Mouse (Mus musculus) monocyte, adult 2 months (primary cell): Measurements from ENCODE around the gene Cenpu.

Experiments used
- DNase-seq, 2 experiments: peaks; one replicate each; pipeline ENCODE4 v3.0.0; 2022; ENCODE audit warnings: low spot score in 2 of 2, low read depth in 1 of 2

Gene Cenpu

GRCm38 (mm10) chr8:46598753-46599152 lies 46.9 kb downstream of the Cenpu start:
- DNase-seq, result no peak

GRCm38 (mm10) chr8:46599314-46599904 lies 47.6 kb downstream of the Cenpu start:
- no peak for DNase-seq

GRCm38 (mm10) chr8:46600959-46601707 lies 49.3 kb downstream of the Cenpu start:
- DNase-seq, result no peak

- no peak for DNase-seq
Measured at GRCm38 (mm10) chr8:46603587-46603986, 51.8 kb downstream of the Cenpu start.

DNA sequence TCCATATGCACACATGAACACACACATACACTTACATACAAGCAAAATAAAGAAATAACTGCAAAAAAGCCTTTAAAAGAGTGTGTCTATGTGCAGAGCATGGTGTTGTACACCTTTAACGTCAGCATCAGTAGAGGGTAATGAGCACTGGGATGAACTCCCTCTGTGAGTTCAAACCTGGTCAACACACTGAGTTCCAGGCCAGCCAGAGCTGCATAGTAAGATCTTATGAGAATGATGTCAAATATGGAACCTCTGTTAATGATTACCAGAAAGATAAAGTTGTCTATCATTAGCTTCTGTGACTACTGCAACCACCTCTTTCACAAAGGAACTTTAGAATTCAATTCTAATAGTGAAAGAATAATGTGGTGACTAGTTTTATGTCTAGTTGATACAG lies 55.1 kb downstream of the Cenpu start:
- DNase-seq, result no peak

- DNase-seq, result no peak
Measured at GRCm38 (mm10) chr8:46611557-46611956, 59.7 kb downstream of the Cenpu start.

DNA sequence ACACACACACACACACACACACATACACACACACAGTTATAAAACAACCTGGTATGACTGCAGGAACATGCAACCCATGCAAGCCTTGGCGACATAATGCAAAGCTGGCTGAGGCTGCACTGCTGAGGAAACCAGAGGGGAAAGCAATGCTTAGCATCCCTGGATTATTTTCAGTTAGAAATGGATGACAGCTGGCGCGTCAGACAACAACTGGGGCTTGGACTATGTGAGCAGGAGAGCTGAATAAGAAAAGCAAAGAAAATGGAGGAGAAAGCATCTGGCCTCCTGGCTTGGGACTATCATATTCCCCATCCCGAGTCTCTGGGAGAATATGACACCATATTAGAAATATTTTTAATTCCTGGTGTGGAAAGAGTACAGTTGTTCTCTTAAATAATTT lies 61.1 kb downstream of the Cenpu start:
- no peak for DNase-seq

GRCm38 (mm10) chr8:46613377-46613776 lies 61.5 kb downstream of the Cenpu start:
- DNase-seq, result no peak

DNA sequence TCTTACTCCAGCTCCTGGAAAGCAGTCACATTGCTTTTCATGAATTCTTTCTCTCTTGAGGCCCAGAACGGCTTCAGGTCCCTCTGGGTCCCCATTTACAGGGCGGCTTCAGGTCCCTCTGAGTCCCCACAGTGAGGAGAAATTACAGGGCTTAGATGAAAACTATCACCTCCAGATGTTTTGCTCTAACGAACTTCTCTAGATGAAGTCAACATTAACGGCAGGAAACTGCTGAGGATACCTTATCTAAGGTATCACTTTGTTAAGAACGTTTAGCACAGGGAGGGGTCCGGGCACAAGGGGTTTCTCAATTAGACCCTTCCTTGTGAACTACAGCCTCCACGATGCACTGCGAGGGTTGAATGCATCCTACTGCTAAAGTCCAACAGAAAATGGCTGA lies 64.1 kb downstream of the Cenpu start:
- DNase-seq, result no peak

- peak; percentile 82 to 90 for DNase-seq
Measured at GRCm38 (mm10) chr8:46616879-46617689, 65.3 kb downstream of the Cenpu start, which contains the start of the genes Primpol and Casp3. Gene Primpol, minus strand, starts transcription at chr8:46617212. Gene Casp3, plus strand, starts transcription at chr8:46617291.

- DNase-seq, result no peak
Measured at GRCm38 (mm10) chr8:46617690-46618620, 66.1 kb downstream of the Cenpu start.

DNA sequence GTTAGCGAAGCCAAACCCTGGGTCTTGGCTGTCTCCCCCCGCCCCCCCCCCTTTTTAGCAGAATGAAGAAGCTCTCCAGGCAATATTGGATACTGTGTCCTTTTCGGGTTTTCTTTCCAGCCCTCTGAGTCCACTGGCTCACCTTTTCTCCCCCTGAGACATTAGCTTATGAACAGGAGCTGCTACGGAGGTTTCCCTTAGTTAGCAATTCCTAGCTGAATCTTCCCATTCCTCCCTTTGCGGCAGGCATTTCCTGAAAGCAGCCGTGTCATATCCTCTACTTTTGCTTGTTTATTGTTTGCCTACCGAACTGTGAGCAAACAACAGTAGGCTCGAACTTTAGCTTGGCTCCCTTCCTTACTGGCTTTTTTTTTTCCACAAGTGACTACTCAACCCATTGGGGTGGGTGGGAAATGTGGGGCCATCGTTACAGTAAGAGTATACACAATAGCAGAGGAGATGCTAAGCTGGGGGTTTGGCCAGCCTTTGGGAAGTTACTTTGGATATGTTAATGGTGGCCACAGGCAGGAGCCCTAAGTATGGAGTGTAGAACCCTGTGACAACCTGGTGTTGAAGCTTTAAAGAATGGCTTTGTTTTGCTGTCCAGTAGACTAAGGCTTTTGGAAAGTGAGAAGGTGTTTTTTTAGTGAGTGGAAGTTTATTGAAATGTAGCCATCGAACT lies 67.0 kb downstream of the Cenpu start:
- DNase-seq, result no peak

DNA sequence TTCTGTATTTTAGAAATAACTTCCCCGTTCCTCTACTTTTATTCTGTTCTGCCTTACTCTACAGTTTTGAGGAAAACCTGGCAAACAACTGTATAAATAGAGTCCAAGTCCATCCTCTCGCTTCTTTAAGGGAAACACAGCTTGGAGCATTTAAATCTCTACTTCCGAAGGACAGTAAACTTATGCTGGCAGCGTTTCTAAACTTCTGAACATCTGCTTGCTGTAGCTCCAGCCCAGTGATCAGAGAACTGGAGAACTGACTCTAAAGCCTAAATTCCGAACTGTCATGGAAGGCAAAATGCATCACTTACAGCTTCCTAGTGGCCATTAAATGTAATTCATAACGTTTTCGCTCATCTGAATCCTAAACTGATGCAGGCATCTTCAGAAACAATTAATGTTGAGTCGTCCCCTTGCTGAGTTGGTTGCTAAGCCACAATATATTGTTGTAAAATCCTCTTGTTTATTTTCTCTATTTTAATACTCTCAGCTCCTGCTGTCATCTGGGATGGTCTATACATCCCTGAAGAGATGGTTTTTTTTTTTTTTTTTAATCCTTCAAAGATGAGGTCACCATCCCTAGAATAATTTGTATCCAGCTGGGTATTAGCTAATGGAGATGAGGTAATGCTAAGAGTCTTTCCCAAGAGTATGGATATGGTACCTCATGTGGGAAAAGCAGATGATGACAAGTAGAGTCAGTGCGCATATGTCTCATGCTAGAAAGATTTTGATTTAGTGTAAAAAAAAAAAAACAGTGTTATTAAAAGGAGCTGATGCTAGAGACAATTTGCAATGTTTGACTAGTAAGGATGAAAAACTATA lies 70.8 kb downstream of the Cenpu start:
- no peak for DNase-seq

DNA sequence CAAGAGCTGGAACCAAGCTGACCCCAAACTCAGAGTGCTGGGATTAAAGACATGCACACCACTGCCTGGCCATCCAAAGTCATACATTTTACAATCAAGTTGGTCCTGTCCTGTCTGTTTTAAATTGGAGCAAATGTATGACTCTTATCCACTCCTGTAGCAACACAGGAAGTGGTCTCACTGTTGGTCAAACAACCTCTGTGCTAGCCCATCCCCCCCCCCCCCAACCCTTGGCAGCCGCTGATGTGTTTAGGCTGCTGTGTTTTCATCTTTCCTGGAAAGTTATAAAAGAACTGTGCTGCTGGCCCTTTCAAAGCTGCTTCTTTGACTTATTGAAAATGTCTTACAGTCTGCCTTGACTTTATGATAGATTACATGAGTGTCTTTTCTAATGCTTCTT lies 73.3 kb downstream of the Cenpu start:
- no peak for DNase-seq

GRCm38 (mm10) chr8:46626642-46627041 lies 74.8 kb downstream of the Cenpu start:
- no peak for DNase-seq

- no peak for DNase-seq
Measured at GRCm38 (mm10) chr8:46627881-46628280, 76.1 kb downstream of the Cenpu start.

DNA sequence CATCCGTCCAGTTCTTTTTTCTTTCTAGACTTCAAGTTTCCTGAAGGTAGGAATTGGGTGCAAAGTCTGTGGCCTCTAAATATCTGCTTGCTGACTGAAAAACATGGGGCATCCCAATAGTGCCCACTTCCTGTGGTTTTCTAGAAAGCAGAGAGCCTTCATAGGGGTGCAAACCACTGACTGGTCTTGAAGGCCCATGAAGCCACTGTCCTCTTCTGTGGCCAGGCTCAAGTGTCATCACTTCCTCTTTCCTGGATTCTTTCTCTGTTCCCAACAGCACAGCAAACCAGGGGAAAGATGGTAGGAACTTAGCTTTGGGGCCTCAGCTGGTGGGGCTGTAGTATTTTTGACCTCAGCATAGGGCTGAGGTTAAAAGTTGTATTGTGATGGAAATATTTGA lies 76.8 kb downstream of the Cenpu start:
- DNase-seq, result no peak
